ENCODE assay signal across 11 mouse cellular contexts in genomic region chr1:81076259-81076658, GRCm38 (mm10). TPM values are rescaled to one million over a fixed set of nuclear protein-coding genes. Genes with fewer than 3 reads are reported as not detected.
A peak's percentile ranks its signal among the peaks of the same experiment; 100 is the strongest.
DNase-seq lines count a peak whose midpoint lies in the region; ATAC-seq and TF ChIP-seq lines count a peak whose summit lies in the region.
"Had no signal": no experiment of that assay in that cellular context is flagged by ENCODE, and none has a peak within 500 bp of the region (broad histone marks: within the 10 kb centered on the region; RNA-seq: fewer than 3 reads in every experiment).

No protein-coding gene starts in this region.

- no peaks in the 10 kb centered on the region for H3K9me3 ChIP-seq in lung, postnatal 0 days (ENCODE audit: low read length)
- no peaks in the 10 kb centered on the region for H3K9me3 ChIP-seq in kidney, embryonic 14.5 days (ENCODE audit: control insufficient read depth, low read length)

- no peak for TF ChIP-seq CTCF in left cerebral cortex, adult 2 months (IDR thresholded peaks at IDR 0.05)
- no peak for TF ChIP-seq CTCF in lung, postnatal 0 days (IDR thresholded peaks at IDR 0.05)

- no peaks in the 10 kb centered on the region for H3K27me3 ChIP-seq in lung, postnatal 0 days (replicated peaks; ENCODE audit: insufficient read depth, low read length)
- no peaks in the 10 kb centered on the region for H3K27me3 ChIP-seq in kidney, embryonic 14.5 days (ENCODE audit: control insufficient read depth, insufficient read depth, low read length)

- H3K9ac ChIP-seq in lung, postnatal 0 days (replicated peaks; ENCODE audit: low read depth) = no peak overlapping the region
- H3K9ac ChIP-seq in kidney, embryonic 14.5 days (ENCODE audit: low read depth, low read length) = no peak overlapping the region

- H3K4me2 ChIP-seq in lung, postnatal 0 days (replicated peaks; ENCODE audit: low read depth, low read length) = no peak overlapping the region
- H3K4me2 ChIP-seq in kidney, embryonic 14.5 days (replicated peaks; ENCODE audit: low read depth, low read length) = no peak overlapping the region

- ATAC-seq in lung, postnatal 0 days = no peak
- no peak for ATAC-seq in kidney, embryonic 14.5 days (ENCODE audit: low FRiP score, low TSS enrichment)

- 67% methylated on average over 9 of the region's 9 CpGs for WGBS in lung, postnatal 0 days
- WGBS in kidney, embryonic 14.5 days = 67% methylated on average over 9 of the region's 9 CpGs

- no peaks in the 10 kb centered on the region for H3K36me3 ChIP-seq in lung, postnatal 0 days (ENCODE audit: insufficient read depth, low read length)
- H3K36me3 ChIP-seq in kidney, embryonic 14.5 days (ENCODE audit: control insufficient read depth, insufficient read depth, low read length) = no peaks in the 10 kb centered on the region

- peak overlapping the region; percentile 97 for H3K27ac ChIP-seq in left cerebral cortex, adult 2 months
- H3K27ac ChIP-seq in lung, postnatal 0 days (ENCODE audit: low read length) = no peak overlapping the region
- H3K27ac ChIP-seq in kidney, embryonic 14.5 days (ENCODE audit: low read depth, low read length) = no peak overlapping the region
- H3K27ac ChIP-seq: kidney, postnatal 0 days; macrophage had no signal

- no peak for TF ChIP-seq EP300 in lung, postnatal 0 days (IDR thresholded peaks at IDR 0.05)

- H3K4me3 ChIP-seq in left cerebral cortex, adult 2 months = peak overlapping the region; percentile 63
- H3K4me3 ChIP-seq in lung, postnatal 0 days (ENCODE audit: low read depth, low read length) = no peak overlapping the region
- no peak overlapping the region for H3K4me3 ChIP-seq in kidney, embryonic 14.5 days (ENCODE audit: low read length)
- H3K4me3 ChIP-seq: erythroblast, embryonic 14.5 days had no signal

- intact Hi-C loops in left cerebral cortex, adult 2 months (cut with DNase I) = loop anchor here (2.0 to 5.0 kb wide), 4 partner anchors 105 to 221 kb away; no protein-coding TSS in a partner anchor

- DNase-seq in embryo, embryonic 10 days (ENCODE audit: low spot score) = peak; percentile 6
- no peak for DNase-seq in embryo, embryonic 11 days
- DNase-seq in frontal cortex, postnatal 10 days (ENCODE audit: low spot score in 2 of 2) = peak; percentile 26 to 41
- DNase-seq in left cerebral cortex, adult 2 months (ENCODE audit: extremely low spot score in 1 of 2, low spot score in 2 of 2) = peak; percentile 49 to 55
- DNase-seq in right cerebral cortex, adult 18-20 months = peak; percentile 72
- no peak for DNase-seq in lung, postnatal 0 days (ENCODE audit: low spot score)
- no peak for DNase-seq in urinary bladder, adult 18-20 months (ENCODE audit: low spot score in 2 of 2)

- no peaks in the 10 kb centered on the region for H3K4me1 ChIP-seq in lung, postnatal 0 days (ENCODE audit: insufficient read depth, low read depth, low read length)
- H3K4me1 ChIP-seq in kidney, embryonic 14.5 days (ENCODE audit: control insufficient read depth, insufficient read depth, low read length) = no peaks in the 10 kb centered on the region

RNA-seq across cellular contexts. Expression of gene Nyap2, which starts 0.5 kb away (rescaled TPM):
- total RNA-seq in left cerebral cortex, adult 2 months (2021) = 10 to 100 TPM; 42.9 to 43.4 TPM
- polyA plus RNA-seq in lung, postnatal 0 days (2015; fragmentation: Nextera tagmentation; extraction: Ambion mirVana) = 0.02 TPM in 1 of 2 replicates, not detected in the other
- 0.04 TPM in 1 of 2 replicates, not detected in the other for polyA plus RNA-seq in kidney, embryonic 14.5 days (2014; fragmentation: Nextera tagmentation; extraction: Ambion mirVana)
- polyA plus RNA-seq: erythroblast, embryonic 14.5 days; kidney, postnatal 0 days had no signal

Comparison
In these comparisons a context has a peak if more than half of its experiments do, and no peak if none do; other contexts are left out.
1. DNase-seq: peak in embryo, embryonic 10 days (single experiment), frontal cortex, postnatal 10 days (2 of 2), left cerebral cortex, adult 2 months (2 of 2) and right cerebral cortex, adult 18-20 months (single experiment); none in embryo, embryonic 11 days (single experiment), lung, postnatal 0 days (single experiment) and urinary bladder, adult 18-20 months (0 of 2).